Mouse (Mus musculus) hindbrain, postnatal 0 days (tissue): ENCODE measurements around the gene D17Wsu92e. TPM values are rescaled to one million over a fixed set of nuclear protein-coding genes. Genes with fewer than 3 reads are reported as not detected.
A peak's percentile ranks its signal among the peaks of the same experiment; 100 is the strongest.

Experiments
- ATAC-seq: fragments of 200-750 bp; cut with Nextera tagmentation; 2 replicates; pipeline ENCODE4 v1.8.0; 2017; ENCODE audit warnings: mild to moderate bottlenecking, moderate TSS enrichment, moderate library complexity
- DNase-seq: peaks from one replicate; pipeline ENCODE4 v3.0.0-alpha.2; 2015; ENCODE audit warnings: low spot score
- H3K27ac ChIP-seq: fragments of 300-500 bp; sonication (generic); 2 replicates; pipeline ENCODE4 v1.5.1; 2014; ENCODE audit warnings: mild to moderate bottlenecking
- H3K27me3 ChIP-seq: fragments of 300-500 bp; sonication (generic); 2 replicates; pipeline ENCODE4 v1.6.1; 2014; ENCODE audit warnings: low read length, mixed read lengths; ENCODE audit not compliant: insufficient read depth
- H3K36me3 ChIP-seq: fragments of 300-500 bp; sonication (generic); 2 replicates; pipeline ENCODE4 v1.6.1; 2014; ENCODE audit warnings: low read length, mixed read lengths; ENCODE audit not compliant: insufficient read depth
- H3K4me1 ChIP-seq: fragments of 300-500 bp; sonication (generic); 2 replicates; pipeline ENCODE4 v1.6.1; 2014; ENCODE audit warnings: antibody characterized with exemption, low read length, mixed read lengths; ENCODE audit not compliant: insufficient read depth
- H3K4me2 ChIP-seq: fragments of 300-500 bp; sonication (generic); 2 replicates; pipeline ENCODE4 v1.6.1; 2014; ENCODE audit warnings: low read depth, mild to moderate bottlenecking, low read length, moderate library complexity, mixed read lengths
- H3K4me3 ChIP-seq: fragments of 300-500 bp; sonication (generic); 2 replicates; pipeline ENCODE4 v1.5.1; 2014; ENCODE audit warnings: low read length
- H3K9ac ChIP-seq: fragments of 300-500 bp; sonication (generic); replicated peaks from 2 replicates; pipeline ENCODE4 v1.6.1; 2014; ENCODE audit warnings: mild to moderate bottlenecking, low read length, moderate library complexity, mixed read lengths
- H3K9me3 ChIP-seq: fragments of 300-500 bp; sonication (generic); 2 replicates; pipeline ENCODE4 v1.6.1; 2016; ENCODE audit warnings: low read length, mixed read lengths
- CTCF ChIP-seq: IDR thresholded peaks from 2 replicates; pipeline ENCODE4 v1.5.1; 2016; ENCODE audit warnings: antibody characterized with exemption, control low read depth, low read depth
- WGBS: fragments of 180-500 bp; shearing (Covaris S2); extraction: QIAGEN DNeasy Blood & Tissue Kit; methylation state at CpG from one replicate; pipeline ENCODE4 v1.1.7; 2014; 5-methylcytosine and 5-hydroxymethylcytosine counted together
- polyA plus RNA-seq: library from polyadenylated mRNA; unstranded; fragments of >200 nt; fragmentation: Nextera tagmentation; extraction: Ambion mirVana; gene quantifications from 2 replicates; pipeline ENCODE4 v1.2.1, GENCODE M21; 2015
- total RNA-seq: library from RNA; depleted of rRNA; stranded (reverse); fragments of >200 nt; gene quantifications from 2 replicates; pipeline ENCODE4 v1.2.3, GENCODE M21; 2014

The D17Wsu92e gene
- total and polyA plus RNA-seq, 2 experiments from 2014 or later = 10.5 to 73.4 TPM

DNA sequence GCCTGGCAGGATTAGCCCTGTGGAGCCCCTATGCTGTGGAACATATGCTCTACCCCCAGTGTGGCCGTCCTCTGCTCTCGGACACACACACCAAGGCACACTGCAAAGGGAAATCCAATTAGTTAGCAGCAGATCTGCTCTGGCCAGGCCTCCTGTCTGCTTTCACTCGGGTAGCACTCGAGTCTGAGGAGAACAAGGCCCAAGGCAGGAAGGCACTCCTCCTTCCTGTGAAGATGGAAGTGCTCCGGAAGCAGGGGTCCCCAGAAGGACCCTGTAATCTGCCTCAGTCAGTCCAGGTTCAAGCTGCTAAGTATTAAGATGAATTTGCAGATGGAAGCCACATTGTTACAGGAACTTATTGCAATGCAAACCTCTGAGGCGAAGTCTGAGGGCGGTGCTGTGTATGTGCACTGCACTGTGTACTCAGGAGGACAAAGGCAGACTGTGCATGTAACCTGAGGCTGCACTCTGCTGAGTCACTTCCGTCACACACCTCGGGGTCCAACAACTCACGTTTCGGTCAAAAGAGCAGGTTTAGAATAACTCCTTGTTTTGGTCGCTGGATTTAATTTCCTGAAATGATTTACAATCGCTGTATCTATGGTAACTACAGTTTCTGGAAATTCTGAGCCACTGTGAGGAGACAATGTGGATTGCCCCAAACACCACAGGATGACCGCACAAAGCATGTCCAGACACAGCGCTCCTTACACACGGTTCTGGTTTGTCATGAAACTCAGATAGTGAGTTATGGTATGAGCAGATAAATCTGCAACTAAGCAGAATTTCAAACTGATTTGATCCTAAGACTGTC, 20.5 kb downstream of the D17Wsu92e start:
- peak overlapping the region; percentile 62; the same call in 1 of the 2 replicates for H3K27ac ChIP-seq
- WGBS = 52% methylated on average over 16 of the region's 16 CpGs
- no peak for ATAC-seq
- no peak overlapping the region for H3K4me3 ChIP-seq
- H3K27me3 ChIP-seq = no peaks in the 10 kb centered on the region
- no peak overlapping the region for H3K4me2 ChIP-seq
- H3K9ac ChIP-seq = no peak overlapping the region
- H3K4me1 ChIP-seq = peaks cover 19% of the 10 kb centered on the region
- DNase-seq = no peak
- H3K36me3 ChIP-seq = no peaks in the 10 kb centered on the region
- no peak for TF ChIP-seq CTCF
- H3K9me3 ChIP-seq = no peaks in the 10 kb centered on the region

DNA sequence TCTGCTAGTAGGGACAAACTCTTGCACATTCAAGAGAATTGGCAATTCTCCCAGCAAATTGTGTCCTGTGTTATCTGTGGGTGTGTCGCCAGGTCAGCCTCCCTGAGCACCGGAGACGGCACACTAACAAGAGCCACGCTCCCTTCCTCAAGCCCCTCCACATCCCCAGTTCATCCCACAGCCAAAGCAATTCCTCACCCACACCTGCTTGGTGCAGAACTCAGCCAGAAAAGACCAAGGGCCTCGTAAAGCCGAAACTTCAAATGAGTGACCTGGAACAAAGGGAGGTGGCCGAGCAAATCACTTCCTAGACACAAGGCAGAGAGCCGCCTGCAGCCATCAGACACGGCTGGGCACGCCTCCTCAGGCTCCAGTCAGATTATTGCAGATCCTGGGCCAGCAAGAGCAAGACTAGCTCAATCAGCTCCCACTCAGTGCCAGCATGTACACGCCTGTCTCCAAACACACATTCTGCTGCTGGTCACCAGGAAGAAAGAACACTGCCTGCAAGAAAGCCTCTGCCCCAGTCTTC, 23.0 kb downstream of the D17Wsu92e start:
- Histone ChIP-seq H3K4me1 (peaks cover 19% of the 10 kb centered on the region), H3K9me3 (no peaks in the 10 kb centered on the region), H3K4me3 (no peak overlapping the region), H3K36me3 (no peaks in the 10 kb centered on the region), H3K9ac (0 out of 2 replicates have a peak overlapping the region, but pooled peaks have one; percentile 9), H3K4me2 (peak overlapping the region; percentile 37), H3K27me3 (no peaks in the 10 kb centered on the region), H3K27ac (peak overlapping the region; percentile 78)
- peak; percentile 72 for ATAC-seq
- DNase-seq = peak; percentile 72
- 13% methylated on average over 11 of the region's 11 CpGs for WGBS
- no peak for TF ChIP-seq CTCF

DNA sequence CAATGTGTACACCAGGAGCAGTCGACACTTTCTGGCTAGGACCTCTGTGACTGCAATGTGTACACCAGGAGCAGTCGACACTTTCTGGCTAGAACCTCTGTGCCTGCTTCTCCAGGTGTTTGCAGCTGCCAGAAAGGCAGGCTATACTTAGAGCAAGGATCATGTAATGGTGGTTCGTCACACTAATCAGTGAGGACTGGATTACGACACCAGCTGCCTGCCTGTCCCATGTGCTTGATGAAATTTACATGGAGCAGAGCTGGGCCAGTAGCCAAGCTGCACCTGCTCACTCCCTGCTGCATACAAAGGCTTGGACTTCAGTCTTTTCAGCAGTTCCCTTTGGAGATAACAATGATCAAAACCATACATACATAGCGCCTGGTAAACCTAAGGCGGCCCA, 23.7 kb downstream of the D17Wsu92e start:
- TF ChIP-seq CTCF = no peak
- Histone ChIP-seq H3K27ac (peak overlapping the region; percentile 78), H3K4me3 (no peak overlapping the region), H3K4me1 (peaks cover 19% of the 10 kb centered on the region), H3K4me2 (peak overlapping the region; percentile 37), H3K36me3 (no peaks in the 10 kb centered on the region), H3K9ac (no peak overlapping the region; the same call in 1 of the 2 replicates), H3K9me3 (no peaks in the 10 kb centered on the region), H3K27me3 (no peaks in the 10 kb centered on the region)
- WGBS = 24% methylated on average over 6 of the region's 6 CpGs
- ATAC-seq (peak; percentile 75), DNase-seq (peak; percentile 87)

DNA sequence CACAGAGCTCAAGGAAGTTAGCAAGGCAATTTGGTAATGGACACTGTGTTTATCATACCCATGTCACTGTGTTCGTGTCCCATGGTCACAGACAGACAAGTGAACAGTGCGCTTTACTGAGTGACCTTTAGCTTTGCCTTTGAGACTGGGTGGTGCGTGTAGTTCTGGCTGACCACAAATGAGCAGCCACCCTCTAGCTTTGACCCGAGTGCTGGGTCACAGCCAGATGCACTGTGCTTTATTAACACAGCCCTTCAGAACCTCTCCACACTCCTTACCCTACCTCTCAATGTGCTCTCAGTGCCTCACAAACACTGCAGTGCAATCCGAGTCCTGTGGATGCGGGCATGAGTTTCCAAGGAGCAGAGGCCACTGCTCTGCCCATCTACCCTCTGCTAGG, 27.3 kb downstream of the D17Wsu92e start:
- Histone ChIP-seq H3K27me3 (no peaks in the 10 kb centered on the region), H3K4me1 (peaks cover 12% of the 10 kb centered on the region; the same call in 1 of the 2 replicates), H3K4me2 (no peak overlapping the region), H3K9ac (no peak overlapping the region), H3K27ac (no peak overlapping the region), H3K9me3 (no peaks in the 10 kb centered on the region), H3K4me3 (no peak overlapping the region), H3K36me3 (no peaks in the 10 kb centered on the region)
- ATAC-seq (no peak), DNase-seq (no peak)
- TF ChIP-seq CTCF = no peak
- WGBS = 80% methylated on average over 6 of the region's 6 CpGs

- Histone ChIP-seq H3K27me3 (no peaks in the 10 kb centered on the region), H3K4me2 (no peak overlapping the region), H3K36me3 (no peaks in the 10 kb centered on the region), H3K4me1 (peaks cover 11% of the 10 kb centered on the region; the same call in 1 of the 2 replicates), H3K4me3 (no peak overlapping the region), H3K9me3 (no peaks in the 10 kb centered on the region), H3K27ac (no peak overlapping the region), H3K9ac (no peak overlapping the region)
- ATAC-seq (no peak), DNase-seq (no peak)
- no peak for TF ChIP-seq CTCF
- WGBS = 74% methylated on average over 4 of the region's 4 CpGs
These were observed 27.9 kb downstream of the D17Wsu92e start for GRCm38 (mm10) chr17:27792516-27792915.

DNA sequence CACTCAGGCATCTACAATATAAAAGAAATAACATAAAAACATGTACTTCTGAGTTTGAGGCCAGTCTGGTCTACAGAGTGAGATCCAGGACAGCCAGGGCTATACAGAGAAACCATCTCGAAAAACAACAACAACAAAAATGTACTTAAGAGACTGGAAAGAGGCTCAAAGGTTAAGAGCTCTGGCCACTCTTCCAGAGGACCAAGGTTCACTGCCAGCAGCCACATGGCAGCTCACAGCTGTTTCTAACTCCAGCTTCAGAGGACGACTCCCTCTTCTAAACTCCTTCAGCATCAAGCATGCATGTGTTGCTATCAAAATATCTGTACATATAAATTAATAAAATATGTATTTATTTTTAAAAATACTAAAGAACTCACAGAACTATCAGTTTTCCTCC, 28.9 kb downstream of the D17Wsu92e start:
- ATAC-seq (no peak), DNase-seq (no peak)
- H3K9me3 ChIP-seq = no peaks in the 10 kb centered on the region
- no peak for TF ChIP-seq CTCF
- H3K4me2 ChIP-seq = no peak overlapping the region
- peaks cover 3% of the 10 kb centered on the region; the same call in 1 of the 2 replicates for H3K4me1 ChIP-seq
- no peaks in the 10 kb centered on the region for H3K27me3 ChIP-seq
- WGBS = 80% methylated on average over 2 of the region's 2 CpGs
- no peak overlapping the region for H3K4me3 ChIP-seq
- no peak overlapping the region for H3K9ac ChIP-seq
- no peaks in the 10 kb centered on the region for H3K36me3 ChIP-seq
- H3K27ac ChIP-seq = no peak overlapping the region

- H3K27me3 ChIP-seq = no peaks in the 10 kb centered on the region
- H3K36me3 ChIP-seq = peaks cover under 1% of the 10 kb centered on the region; the same call in 1 of the 2 replicates
- 75% methylated on average over 2 of the region's 2 CpGs for WGBS
- H3K4me3 ChIP-seq = no peak overlapping the region
- ATAC-seq = no peak
- H3K9ac ChIP-seq = no peak overlapping the region
- no peak for TF ChIP-seq CTCF
- H3K4me2 ChIP-seq = no peak overlapping the region
- no peaks in the 10 kb centered on the region for H3K9me3 ChIP-seq
- H3K27ac ChIP-seq = no peak overlapping the region
- no peaks in the 10 kb centered on the region for H3K4me1 ChIP-seq
- no peak for DNase-seq
These were observed 29.5 kb downstream of the D17Wsu92e start for GRCm38 (mm10) chr17:27790976-27791375.
